Mouse (Mus musculus): ENCODE data around the gene Wee1. TPM values are rescaled to one million over a fixed set of nuclear protein-coding genes. Genes with fewer than 3 reads are reported as not detected.
"Not testable (repeated sequence)": the region's sequence is repeated elsewhere in the genome, so short reads cannot be mapped to it uniquely, and the experiment has no call there.

The Wee1 gene
- polyA plus RNA-seq, 1 experiment from 2014 or later: 22.5 TPM

DNA sequence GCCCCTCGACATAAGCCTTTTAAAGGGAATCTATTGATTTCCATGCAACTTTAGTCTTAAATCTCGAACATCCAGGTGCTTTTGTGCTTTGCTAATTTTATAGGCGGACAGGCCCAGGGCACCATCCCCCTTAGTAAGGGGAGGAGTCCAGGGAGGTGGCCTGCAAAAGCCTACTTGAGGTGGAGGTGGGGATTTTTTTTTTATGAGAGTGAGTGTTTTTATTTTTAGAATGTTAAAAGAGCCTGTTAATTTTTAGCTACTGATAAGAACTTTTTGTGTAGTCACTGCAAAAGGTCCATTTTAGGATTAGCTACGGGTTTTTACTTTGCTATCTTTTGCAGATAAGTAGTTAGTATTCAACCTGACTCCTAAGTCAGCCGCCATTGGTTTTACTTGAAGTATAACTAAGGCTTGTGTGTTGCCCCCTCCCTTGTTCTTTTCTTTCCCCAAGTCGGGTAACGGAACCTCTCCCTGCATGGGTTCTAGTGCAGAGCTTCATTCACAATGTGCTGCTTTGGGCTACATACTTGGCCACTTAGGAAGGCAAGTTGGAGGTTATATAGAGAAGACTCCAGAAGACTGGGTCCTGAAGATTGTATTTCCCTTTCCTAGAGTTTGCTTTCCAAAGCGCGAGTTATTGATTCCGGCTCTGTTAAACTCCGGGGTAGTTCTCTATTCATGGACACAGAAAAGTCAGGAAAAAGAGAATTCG is 2.2 kb downstream of the Wee1 start:
- H3K27ac ChIP-seq: peak overlapping the region; percentile 98
- peak overlapping the region; percentile 94 for H3K9ac ChIP-seq
- H3K4me1 ChIP-seq (replicated peaks): peaks cover 12% of the 10 kb centered on the region
- peaks cover 18% of the 10 kb centered on the region for H3K36me3 ChIP-seq
- H3K27me3 ChIP-seq: no peaks in the 10 kb centered on the region
- H3K4me2 ChIP-seq: peak overlapping the region; percentile 66
- H3K4me3 ChIP-seq: peak overlapping the region; percentile 98
- ATAC-seq (replicated peaks; ENCODE audit: insufficient number of reproducible peaks, insufficient read depth, low FRiP score, low read depth): no peak
- 26% methylated on average over 12 of the region's 12 CpGs for WGBS
- no peaks in the 10 kb centered on the region for H3K9me3 ChIP-seq (replicated peaks)

DNA sequence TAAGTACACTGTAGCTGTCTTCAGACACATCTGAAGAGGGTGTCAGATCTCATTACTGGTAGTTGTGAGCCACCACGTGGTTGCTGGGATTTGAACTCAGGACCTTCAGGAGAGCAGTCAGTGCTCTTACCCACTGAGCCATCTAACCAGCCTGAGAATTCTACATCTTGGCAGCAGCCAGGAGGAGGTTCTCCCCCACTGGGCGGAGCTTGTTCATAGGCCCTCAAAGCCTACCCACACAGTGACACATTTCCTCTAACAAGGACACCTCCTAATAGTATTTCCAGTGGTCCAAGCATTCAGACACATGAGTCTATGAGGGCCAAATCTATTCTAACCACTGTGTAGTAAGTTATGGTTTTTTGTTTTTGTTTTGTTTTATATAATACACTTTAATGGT is 6.7 kb downstream of the Wee1 start:
- H3K4me2 ChIP-seq: no peak overlapping the region
- H3K27me3 ChIP-seq: no peaks in the 10 kb centered on the region
- H3K9ac ChIP-seq: no peak overlapping the region
- no peak overlapping the region for H3K27ac ChIP-seq
- no peak for ATAC-seq (replicated peaks; ENCODE audit: insufficient number of reproducible peaks, insufficient read depth, low FRiP score, low read depth)
- no peaks in the 10 kb centered on the region for H3K9me3 ChIP-seq (replicated peaks)
- H3K4me1 ChIP-seq (replicated peaks): peaks cover 5% of the 10 kb centered on the region
- peaks cover 48% of the 10 kb centered on the region for H3K36me3 ChIP-seq
- WGBS: 85% methylated on average over 2 of the region's 2 CpGs
- H3K4me3 ChIP-seq: no peak overlapping the region

DNA sequence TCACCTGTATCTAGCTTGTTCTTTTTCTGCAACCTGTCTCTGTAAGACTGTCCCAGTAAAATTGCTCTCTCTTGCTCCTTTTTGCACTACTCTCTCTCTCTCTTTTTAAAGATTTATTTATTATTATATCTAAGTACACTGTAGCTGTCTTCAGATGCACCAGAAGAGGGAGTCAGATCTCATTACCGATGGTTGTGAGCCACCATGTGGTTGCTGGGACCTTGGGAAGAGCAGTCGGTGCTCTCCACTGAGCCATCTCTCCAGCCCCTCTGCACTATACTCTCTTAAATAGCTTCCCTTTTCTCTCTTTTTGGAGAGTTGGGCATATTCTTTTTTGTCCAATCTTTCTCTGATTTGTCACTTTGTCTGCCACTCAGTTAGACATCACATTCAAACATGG is 10.4 kb downstream of the Wee1 start:
- not testable (repeated sequence) for H3K27ac ChIP-seq; H3K9me3 ChIP-seq (replicated peaks); H3K9ac ChIP-seq; H3K4me2 ChIP-seq; H3K27me3 ChIP-seq; ATAC-seq (replicated peaks; ENCODE audit: insufficient number of reproducible peaks, insufficient read depth, low FRiP score, low read depth); H3K4me3 ChIP-seq; H3K4me1 ChIP-seq (replicated peaks)
- WGBS: 71% methylated on average over 2 of the region's 2 CpGs
- peaks cover 81% of the 10 kb centered on the region for H3K36me3 ChIP-seq

DNA sequence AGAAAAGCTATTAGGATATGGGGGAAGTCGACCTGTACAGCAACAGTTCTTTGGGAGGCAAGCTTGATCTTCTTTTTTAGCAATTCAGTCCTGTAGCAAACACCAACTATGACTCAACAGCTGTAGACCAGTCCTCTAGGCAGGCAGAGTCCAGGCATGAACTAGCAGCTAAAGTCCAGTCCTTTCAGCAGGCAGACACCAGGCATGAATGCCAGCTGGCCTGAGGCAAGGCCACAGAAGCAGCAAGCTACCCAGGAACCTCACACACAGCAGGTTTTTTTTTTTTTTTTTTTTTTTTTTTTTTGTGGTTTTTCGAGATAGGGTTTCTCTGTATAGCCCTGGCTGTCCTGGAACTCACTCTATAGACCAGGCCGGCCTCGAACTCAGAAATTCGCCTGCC is 12.1 kb downstream of the Wee1 start:
- 94% methylated on average over 5 of the region's 5 CpGs for WGBS
- Histone ChIP-seq H3K4me1 (replicated peaks) (no peaks in the 10 kb centered on the region), H3K27me3 (no peaks in the 10 kb centered on the region), H3K9ac (no peak overlapping the region), H3K36me3 (peaks cover 82% of the 10 kb centered on the region), H3K4me3 (no peak overlapping the region), H3K27ac (no peak overlapping the region), H3K9me3 (replicated peaks) (no peaks in the 10 kb centered on the region), H3K4me2 (no peak overlapping the region)
- no peak for ATAC-seq (replicated peaks; ENCODE audit: insufficient number of reproducible peaks, insufficient read depth, low FRiP score, low read depth)

DNA sequence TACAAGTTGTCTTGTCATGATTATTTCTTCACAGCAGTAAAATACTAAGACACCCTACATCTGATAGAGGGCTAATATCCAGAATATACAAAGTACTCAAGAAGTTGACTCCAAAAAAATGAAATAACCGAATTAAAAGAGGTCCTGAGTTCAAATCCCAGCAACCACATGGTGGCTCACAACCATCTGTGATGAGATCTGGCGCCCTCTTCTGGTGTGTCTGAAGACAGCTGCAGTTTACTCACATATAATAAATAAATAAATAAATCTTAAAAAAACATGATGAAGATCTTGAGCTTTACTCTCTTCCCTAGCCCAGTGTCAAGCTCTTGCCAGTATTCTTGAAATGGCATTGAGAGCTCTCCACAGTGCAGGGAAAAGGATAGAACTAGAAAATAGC is 16.7 kb downstream of the Wee1 start:
- whole genome bisulfite sequencing: 82% methylated on average over 2 of the region's 2 CpGs
- Histone ChIP-seq H3K4me3 (no peak overlapping the region), H3K4me2 (no peak overlapping the region), H3K9me3 (replicated peaks) (no peaks in the 10 kb centered on the region), H3K4me1 (replicated peaks) (no peaks in the 10 kb centered on the region), H3K9ac (no peak overlapping the region), H3K27me3 (no peaks in the 10 kb centered on the region), H3K36me3 (peaks cover 95% of the 10 kb centered on the region), H3K27ac (no peak overlapping the region)
- no peak for ATAC-seq (replicated peaks; ENCODE audit: insufficient number of reproducible peaks, insufficient read depth, low FRiP score, low read depth)

DNA sequence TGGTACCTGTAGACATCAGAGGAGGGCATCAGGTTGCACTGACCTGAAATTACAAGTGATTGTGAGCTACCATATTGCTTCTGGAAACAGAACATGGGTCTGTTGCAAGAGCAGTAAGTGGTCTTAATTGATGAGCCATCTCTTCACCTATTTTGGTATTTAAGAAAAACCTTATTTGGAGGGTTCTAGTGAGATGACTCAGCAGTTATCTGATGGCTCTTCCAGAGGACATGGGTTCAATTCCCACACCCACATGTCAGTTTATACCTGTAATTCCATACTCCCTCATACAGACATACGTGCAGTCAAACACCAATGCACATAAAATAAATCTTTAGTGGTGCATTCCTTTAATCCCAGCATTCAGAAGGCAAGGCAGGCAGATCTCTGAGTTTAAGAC is 22.0 kb downstream of the Wee1 start:
- no peak overlapping the region for H3K27ac ChIP-seq
- peaks cover 62% of the 10 kb centered on the region for H3K36me3 ChIP-seq
- no peak overlapping the region for H3K4me2 ChIP-seq
- no peak for ATAC-seq (replicated peaks; ENCODE audit: insufficient number of reproducible peaks, insufficient read depth, low FRiP score, low read depth)
- 98% methylated on average over 1 of the region's 1 CpGs for WGBS
- H3K27me3 ChIP-seq: no peaks in the 10 kb centered on the region
- H3K4me3 ChIP-seq: no peak overlapping the region
- H3K9ac ChIP-seq: no peak overlapping the region
- no peaks in the 10 kb centered on the region for H3K9me3 ChIP-seq (replicated peaks)
- H3K4me1 ChIP-seq (replicated peaks): no peaks in the 10 kb centered on the region

DNA sequence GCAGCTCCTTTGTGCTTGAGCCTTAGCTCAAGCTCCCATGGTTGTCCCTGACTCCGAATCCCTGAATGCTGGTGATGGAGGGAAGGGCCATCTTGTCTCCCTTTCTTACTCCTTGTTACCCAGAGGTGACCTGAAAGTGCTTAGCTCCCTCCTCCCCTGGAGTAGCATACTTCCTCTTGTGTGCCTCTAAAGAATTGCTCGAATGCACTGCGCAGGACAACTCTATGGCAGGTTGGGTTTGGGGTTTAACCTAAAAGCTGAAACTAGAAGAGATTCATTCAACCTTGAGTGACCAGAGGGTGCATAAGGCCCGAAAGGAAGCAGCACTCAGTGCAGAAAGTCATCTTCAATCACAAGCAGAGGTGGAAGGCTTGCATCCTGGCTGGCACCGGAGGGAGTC is 31.0 kb downstream of the Wee1 start:
- ATAC-seq (replicated peaks; ENCODE audit: insufficient number of reproducible peaks, insufficient read depth, low FRiP score, low read depth): no peak

DNA sequence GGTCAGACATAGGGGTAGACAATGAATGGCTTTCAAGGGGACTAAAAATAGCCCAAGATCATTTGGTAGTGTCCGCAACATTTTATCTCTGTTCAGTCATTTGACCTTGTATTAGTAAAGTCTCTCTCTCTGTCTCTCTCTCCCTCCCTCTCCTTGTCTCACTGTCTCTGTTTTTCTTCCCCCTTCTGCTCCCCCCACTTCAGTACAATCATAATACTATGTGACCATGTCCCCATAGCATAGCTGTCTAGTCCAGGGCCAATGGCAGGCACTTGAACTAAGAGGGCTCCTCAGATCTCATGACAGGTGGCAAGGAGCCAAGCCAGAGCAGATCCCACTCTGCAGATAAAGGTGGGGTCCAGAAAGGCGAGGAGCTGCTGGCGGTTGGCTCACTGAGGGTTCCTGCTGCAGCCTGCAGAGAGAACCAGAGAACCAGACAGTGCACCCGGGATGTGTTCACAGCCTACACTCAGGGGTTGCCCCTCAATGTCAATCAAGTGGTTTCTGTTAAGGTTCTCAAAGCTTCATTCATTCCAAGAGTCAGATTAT is 34.9 kb downstream of the Wee1 start:
- peaks cover 30% of the 10 kb centered on the region for H3K4me1 ChIP-seq (replicated peaks)
- ATAC-seq (replicated peaks; ENCODE audit: insufficient number of reproducible peaks, insufficient read depth, low FRiP score, low read depth): peak; percentile 84
- no peak overlapping the region for H3K4me3 ChIP-seq
- peak overlapping the region; percentile 86 for H3K27ac ChIP-seq
- H3K4me2 ChIP-seq: peak overlapping the region; percentile 37
- WGBS: 12% methylated on average over 4 of the region's 4 CpGs
- H3K27me3 ChIP-seq: no peaks in the 10 kb centered on the region
- peak overlapping the region; percentile 37; the same call in 1 of the 2 replicates for H3K9ac ChIP-seq
- no peaks in the 10 kb centered on the region for H3K9me3 ChIP-seq (replicated peaks)
- H3K36me3 ChIP-seq: no peaks in the 10 kb centered on the region

More for the DNA sequence above, 31.0 kb downstream of the Wee1 start:
- Histone ChIP-seq H3K4me1 (replicated peaks) (peaks cover 23% of the 10 kb centered on the region), H3K27ac (no peak overlapping the region), H3K4me2 (no peak overlapping the region), H3K36me3 (no peaks in the 10 kb centered on the region), H3K4me3 (no peak overlapping the region), H3K9ac (no peak overlapping the region), H3K9me3 (replicated peaks) (no peaks in the 10 kb centered on the region), H3K27me3 (no peaks in the 10 kb centered on the region)
- 83% methylated on average over 5 of the region's 5 CpGs for WGBS

DNA sequence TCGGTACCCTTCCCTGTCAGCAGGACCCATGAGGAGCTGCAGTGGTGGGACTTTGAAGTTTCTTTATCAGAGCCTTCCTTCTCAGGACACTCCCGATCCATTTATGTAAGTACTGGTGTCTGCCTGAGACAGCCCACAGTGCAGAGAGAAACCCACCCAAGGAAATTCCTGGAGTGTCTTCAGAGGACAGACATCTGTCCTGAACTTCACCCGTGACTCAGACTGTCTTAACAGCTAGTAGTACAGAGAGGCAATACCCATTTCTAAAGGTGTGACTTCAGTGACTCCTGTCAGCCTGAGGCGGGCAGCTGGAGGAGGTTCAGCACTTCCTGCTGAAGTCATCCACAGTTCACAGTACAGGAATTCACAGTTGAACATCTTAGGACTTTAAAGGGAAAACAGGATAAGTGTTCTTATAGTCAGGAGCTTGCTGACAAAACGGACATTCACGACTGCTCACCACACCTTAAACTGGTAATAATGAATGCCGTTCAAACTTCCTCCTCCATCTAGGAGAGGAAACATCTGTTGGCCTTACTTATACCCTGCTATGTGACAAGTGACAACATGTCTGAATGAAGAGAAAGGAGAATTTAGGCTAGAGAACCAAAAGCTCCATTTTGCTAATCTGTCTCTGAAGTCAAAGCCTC is 35.5 kb downstream of the Wee1 start:
- H3K9me3 ChIP-seq (replicated peaks): no peaks in the 10 kb centered on the region
- peak overlapping the region; percentile 37; the same call in 1 of the 2 replicates for H3K9ac ChIP-seq
- WGBS: 7% methylated on average over 7 of the region's 7 CpGs
- no peak overlapping the region for H3K4me3 ChIP-seq
- no peaks in the 10 kb centered on the region for H3K36me3 ChIP-seq
- H3K4me1 ChIP-seq (replicated peaks): peaks cover 30% of the 10 kb centered on the region
- H3K27me3 ChIP-seq: no peaks in the 10 kb centered on the region
- H3K27ac ChIP-seq: peak overlapping the region; percentile 86
- peak overlapping the region; percentile 37 for H3K4me2 ChIP-seq
- ATAC-seq (replicated peaks; ENCODE audit: insufficient number of reproducible peaks, insufficient read depth, low FRiP score, low read depth): peak; percentile 21; the same call in 1 of the 2 replicates

DNA sequence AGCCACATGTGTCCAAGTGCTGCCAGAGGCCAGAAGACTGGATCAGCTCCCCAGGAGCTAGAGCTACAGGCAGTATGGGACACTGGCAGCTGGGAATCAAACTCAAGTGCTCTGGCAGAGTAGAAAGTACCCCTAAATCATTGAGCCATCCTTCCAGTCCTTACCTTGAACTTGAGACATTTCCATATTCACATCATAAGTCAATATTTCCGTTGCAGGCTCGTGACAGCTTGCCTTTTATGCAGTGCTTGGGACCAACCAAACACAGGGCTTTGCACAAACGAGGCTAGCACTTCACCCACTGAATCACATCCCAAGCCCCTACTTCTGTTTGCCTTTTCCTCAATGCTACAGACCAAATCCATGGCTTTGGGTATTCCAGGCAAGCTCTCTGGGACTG is 36.2 kb downstream of the Wee1 start:
- H3K9ac ChIP-seq: no peak overlapping the region
- 66% methylated on average over 3 of the region's 3 CpGs for WGBS
- H3K9me3 ChIP-seq (replicated peaks): no peaks in the 10 kb centered on the region
- ATAC-seq (replicated peaks; ENCODE audit: insufficient number of reproducible peaks, insufficient read depth, low FRiP score, low read depth): no peak
- H3K4me1 ChIP-seq (replicated peaks): peaks cover 30% of the 10 kb centered on the region
- no peak overlapping the region for H3K4me2 ChIP-seq
- H3K4me3 ChIP-seq: no peak overlapping the region
- H3K27me3 ChIP-seq: no peaks in the 10 kb centered on the region
- H3K36me3 ChIP-seq: no peaks in the 10 kb centered on the region
- peak overlapping the region; percentile 86 for H3K27ac ChIP-seq

DNA sequence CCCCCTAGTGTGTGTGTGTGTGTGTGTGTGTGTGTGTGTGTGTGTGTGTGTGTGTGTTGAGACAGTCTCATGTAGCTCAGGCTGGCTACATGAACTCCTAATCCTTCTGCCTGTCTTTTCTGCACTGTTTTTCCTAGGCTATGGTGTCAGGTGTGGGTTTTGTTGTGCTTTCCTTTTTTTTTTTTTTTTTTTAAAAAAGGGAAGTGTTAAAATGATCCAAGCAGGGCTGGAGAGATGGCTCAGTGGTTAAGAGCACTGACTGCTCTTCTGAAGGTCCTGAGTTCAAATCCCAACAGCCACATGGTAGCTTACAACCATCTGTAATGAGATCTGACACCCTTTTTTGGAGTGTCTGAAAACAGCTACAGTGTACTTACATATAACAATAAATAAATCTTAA is 38.3 kb downstream of the Wee1 start:
- H3K27ac ChIP-seq; H3K4me2 ChIP-seq; ATAC-seq (replicated peaks; ENCODE audit: insufficient number of reproducible peaks, insufficient read depth, low FRiP score, low read depth); H3K27me3 ChIP-seq; H3K9me3 ChIP-seq (replicated peaks); H3K4me3 ChIP-seq; H3K9ac ChIP-seq; H3K36me3 ChIP-seq: not testable (repeated sequence)
- H3K4me1 ChIP-seq (replicated peaks): peaks cover 32% of the 10 kb centered on the region

DNA sequence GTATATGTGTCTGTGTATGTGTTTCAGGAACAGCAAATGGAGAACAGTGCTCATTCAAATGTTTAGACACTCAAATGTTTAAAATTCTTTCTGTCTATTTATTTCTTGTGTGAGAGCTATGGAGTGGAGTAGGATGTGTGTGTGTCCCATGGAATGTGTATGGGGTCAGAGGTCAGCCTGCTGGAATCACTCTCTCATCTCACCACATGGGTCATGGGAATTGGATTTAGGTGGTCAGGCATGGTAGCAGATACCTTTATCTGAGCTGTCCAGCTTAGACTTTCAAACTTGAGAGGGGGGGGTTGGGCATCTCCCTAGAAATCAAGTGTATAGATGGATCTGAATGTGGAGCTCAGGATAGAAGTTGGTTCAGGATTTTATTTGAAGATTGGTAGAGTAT is 38.8 kb downstream of the Wee1 start:
- Histone ChIP-seq H3K4me2 (no peak overlapping the region), H3K4me3 (no peak overlapping the region), H3K9me3 (replicated peaks) (no peaks in the 10 kb centered on the region), H3K4me1 (replicated peaks) (peaks cover 31% of the 10 kb centered on the region), H3K36me3 (no peaks in the 10 kb centered on the region), H3K27me3 (no peaks in the 10 kb centered on the region), H3K9ac (no peak overlapping the region), H3K27ac (no peak overlapping the region)
- ATAC-seq (replicated peaks; ENCODE audit: insufficient number of reproducible peaks, insufficient read depth, low FRiP score, low read depth): no peak

All from heart, embryonic 15.5 days (tissue).